Mouse (Mus musculus): ENCODE data around the gene Drd5. TPM values are rescaled to one million over a fixed set of nuclear protein-coding genes. Genes with fewer than 3 reads are reported as not detected.

The Drd5 gene
- total and polyA plus RNA-seq, 3 experiments = not detected

DNA sequence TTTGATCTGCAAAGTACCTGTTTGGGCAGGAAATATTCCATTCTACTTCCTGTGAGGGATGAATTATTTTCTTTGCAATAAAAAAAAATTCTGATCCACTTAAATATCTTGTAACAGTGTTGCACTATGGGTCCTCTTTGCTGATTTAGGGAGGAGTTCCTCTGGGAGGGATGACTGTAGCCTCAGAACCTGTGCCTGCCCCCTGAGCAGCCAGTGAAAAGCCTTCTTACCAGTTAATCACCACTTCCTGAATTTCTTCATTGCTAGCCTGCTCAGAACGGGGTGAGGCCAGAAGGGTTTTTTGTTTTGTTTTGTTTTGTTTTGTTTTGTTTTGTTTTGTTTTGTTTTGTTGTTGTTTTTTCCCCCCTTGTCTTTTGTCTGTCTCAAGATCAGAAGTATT, 39.1 kb upstream of the Drd5 start:
- Histone ChIP-seq H3K36me3 (ENCODE audit: control insufficient read depth in 1 of 2, insufficient read depth in 2 of 2, low read length in 2 of 2) (peaks cover 0 to 2% of the 10 kb centered on the region in 2 experiments; a peak in 1 of 4 replicates), H3K9ac (ENCODE audit: control insufficient read depth, low read depth, low read length, poor library complexity, severe bottlenecking) (0 out of 2 replicates have a peak overlapping the region, but pooled peaks have one; percentile 9), H3K4me3 (ENCODE audit: control insufficient read depth in 1 of 2, insufficient read depth in 1 of 2, low read depth in 2 of 2, low read length in 2 of 2) (peak overlapping the region in 1 of 2 experiments; percentile 24; a peak in 2 of 4 replicates), H3K9me3 (replicated peaks; ENCODE audit: insufficient read depth, low read length) (no peaks in the 10 kb centered on the region), H3K79me2 (ENCODE audit: control insufficient read depth, insufficient read depth, low read length, poor library complexity) (no peaks in the 10 kb centered on the region), H3K4me1 (ENCODE audit: control insufficient read depth in 1 of 2, insufficient read depth in 2 of 2, low read length in 2 of 2) (peaks cover 0 to 12% of the 10 kb centered on the region in 2 experiments; a peak in 1 of 4 replicates), H3K27me3 (ENCODE audit: control insufficient read depth in 1 of 2, insufficient read depth in 2 of 2, low read length in 2 of 2) (no peaks in the 10 kb centered on the region), H3K27ac (ENCODE audit: control insufficient read depth, low read depth, low read length) (no peak overlapping the region)
- peak; percentile 56 for DNase-seq (ENCODE audit: low read depth, low spot score)
- no peak for TF ChIP-seq GATA1 (IDR thresholded peaks at IDR 0.05; ENCODE audit: low read depth, low read length)
- TF ChIP-seq MAZ (IDR thresholded peaks at IDR 0.05; ENCODE audit: low read depth, low read length) = no peak
- TF ChIP-seq CHD1 (IDR thresholded peaks at IDR 0.05; ENCODE audit: low read depth, low read length) = no peak
- no peak for TF ChIP-seq GABPA (IDR thresholded peaks at IDR 0.05; ENCODE audit: low read depth, low read length)
- no peak for TF ChIP-seq MAFK (IDR thresholded peaks at IDR 0.05; ENCODE audit: borderline replicate concordance, low read depth, low read length)
- TF ChIP-seq RAD21 (IDR thresholded peaks at IDR 0.05; ENCODE audit: low read depth, low read length) = no peak
- TF ChIP-seq USF1 (IDR thresholded peaks at IDR 0.05; ENCODE audit: low read depth, low read length) = no peak
- no peak for TF ChIP-seq ZKSCAN1 (IDR thresholded peaks at IDR 0.05; ENCODE audit: low read depth, low read length)
- no peak for TF ChIP-seq ELF1 (IDR thresholded peaks at IDR 0.05; ENCODE audit: low read depth, low read length)
- TF ChIP-seq TCF12 (IDR thresholded peaks at IDR 0.05; ENCODE audit: low read depth, low read length) = no peak
- TF ChIP-seq KAT2A (conservative IDR thresholded peaks at IDR 0.05; ENCODE audit: low read depth, low read length) = no peak
- no peak for TF ChIP-seq CHD2 (IDR thresholded peaks at IDR 0.05; ENCODE audit: low read length)
- TF ChIP-seq CTCF (IDR thresholded peaks at IDR 0.05 in 2 of 3, conservative IDR thresholded peaks at IDR 0.05 in 1 of 3; ENCODE audit: control insufficient read depth in 1 of 3, insufficient read depth in 1 of 3, low read depth in 2 of 3, low read length in 3 of 3, poor library complexity in 1 of 3, severe bottlenecking in 1 of 3) = no peak
- TF ChIP-seq ZMIZ1 (IDR thresholded peaks at IDR 0.05; ENCODE audit: low read depth, low read length) = no peak
- TF ChIP-seq UBTF (IDR thresholded peaks at IDR 0.05; ENCODE audit: borderline replicate concordance, insufficient read depth, low read depth, low read length) = no peak
- TF ChIP-seq NELFE (IDR thresholded peaks at IDR 0.05; ENCODE audit: low read depth, low read length) = no peak
- no peak for TF ChIP-seq TAL1 (IDR thresholded peaks at IDR 0.05; ENCODE audit: low read length)
- no peak for TF ChIP-seq MAX (IDR thresholded peaks at IDR 0.05; ENCODE audit: low read length)

DNA sequence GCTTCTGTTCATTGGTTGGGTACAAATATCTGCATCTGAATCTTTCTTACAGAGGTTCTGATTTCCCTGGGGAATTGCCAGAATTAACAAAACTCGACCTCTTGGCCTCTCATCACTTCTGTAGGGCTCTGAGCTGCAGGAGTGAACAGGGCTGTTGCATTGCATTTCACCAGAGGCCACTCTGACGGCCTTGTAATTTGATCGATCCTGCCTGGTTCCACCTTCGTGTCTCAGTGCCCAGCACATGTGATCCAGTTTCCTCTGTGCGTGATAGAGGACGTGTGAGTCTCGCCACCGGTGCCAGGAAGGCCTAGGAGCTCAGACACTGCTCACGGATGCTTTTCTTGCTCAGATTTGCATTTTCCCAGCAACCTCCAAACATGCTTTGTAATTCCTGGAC, 33.4 kb upstream of the Drd5 start:
- Histone ChIP-seq H3K9ac (ENCODE audit: control insufficient read depth, low read depth, low read length, poor library complexity, severe bottlenecking) (no peak overlapping the region), H3K27ac (ENCODE audit: control insufficient read depth, low read depth, low read length) (no peak overlapping the region), H3K4me1 (ENCODE audit: control insufficient read depth in 1 of 2, insufficient read depth in 2 of 2, low read length in 2 of 2) (no peaks in the 10 kb centered on the region), H3K79me2 (ENCODE audit: control insufficient read depth, insufficient read depth, low read length, poor library complexity) (no peaks in the 10 kb centered on the region), H3K4me3 (ENCODE audit: control insufficient read depth in 1 of 2, insufficient read depth in 1 of 2, low read depth in 2 of 2, low read length in 2 of 2) (no peak overlapping the region), H3K27me3 (ENCODE audit: control insufficient read depth in 1 of 2, insufficient read depth in 2 of 2, low read length in 2 of 2) (no peaks in the 10 kb centered on the region), H3K36me3 (ENCODE audit: control insufficient read depth in 1 of 2, insufficient read depth in 2 of 2, low read length in 2 of 2) (no peaks in the 10 kb centered on the region), H3K9me3 (replicated peaks; ENCODE audit: insufficient read depth, low read length) (no peaks in the 10 kb centered on the region)
- no peak for DNase-seq (ENCODE audit: low read depth, low spot score)
- TF ChIP-seq UBTF (IDR thresholded peaks at IDR 0.05; ENCODE audit: borderline replicate concordance, insufficient read depth, low read depth, low read length) (no peak), RAD21 (IDR thresholded peaks at IDR 0.05; ENCODE audit: low read depth, low read length) (no peak), JUND (IDR thresholded peaks at IDR 0.05; ENCODE audit: low read depth, low read length) (no peak), TCF12 (IDR thresholded peaks at IDR 0.05; ENCODE audit: low read depth, low read length) (no peak), POLR2A (IDR thresholded peaks at IDR 0.05; ENCODE audit: control insufficient read depth in 1 of 2, insufficient read depth in 1 of 2, low read depth in 1 of 2, low read length in 2 of 2, poor library complexity in 1 of 2) (no peak), GABPA (IDR thresholded peaks at IDR 0.05; ENCODE audit: low read depth, low read length) (no peak), E2F4 (IDR thresholded peaks at IDR 0.05; ENCODE audit: borderline replicate concordance, low read depth, low read length) (no peak), MAFK (IDR thresholded peaks at IDR 0.05; ENCODE audit: borderline replicate concordance, low read depth, low read length) (no peak), TBP (IDR thresholded peaks at IDR 0.05; ENCODE audit: low read depth, low read length) (no peak), ZMIZ1 (IDR thresholded peaks at IDR 0.05; ENCODE audit: low read depth, low read length) (no peak), POLR2AphosphoS5 (IDR thresholded peaks at IDR 0.05; ENCODE audit: borderline replicate concordance, low read depth, low read length) (no peak), NRF1 (IDR thresholded peaks at IDR 0.05; ENCODE audit: insufficient read depth, low read depth, low read length, poor library complexity, severe bottlenecking) (no peak), ELF1 (IDR thresholded peaks at IDR 0.05; ENCODE audit: low read depth, low read length) (no peak), POLR2AphosphoS2 (IDR thresholded peaks at IDR 0.05; ENCODE audit: low read length) (no peak), SMC3 (IDR thresholded peaks at IDR 0.05; ENCODE audit: low read depth, low read length) (no peak), ZC3H11A (IDR thresholded peaks at IDR 0.05; ENCODE audit: low read depth, low read length) (no peak), NELFE (IDR thresholded peaks at IDR 0.05; ENCODE audit: low read depth, low read length) (no peak)
